21 mouse cellular contexts compared by ENCODE assay signal in the genomic region with DNA sequence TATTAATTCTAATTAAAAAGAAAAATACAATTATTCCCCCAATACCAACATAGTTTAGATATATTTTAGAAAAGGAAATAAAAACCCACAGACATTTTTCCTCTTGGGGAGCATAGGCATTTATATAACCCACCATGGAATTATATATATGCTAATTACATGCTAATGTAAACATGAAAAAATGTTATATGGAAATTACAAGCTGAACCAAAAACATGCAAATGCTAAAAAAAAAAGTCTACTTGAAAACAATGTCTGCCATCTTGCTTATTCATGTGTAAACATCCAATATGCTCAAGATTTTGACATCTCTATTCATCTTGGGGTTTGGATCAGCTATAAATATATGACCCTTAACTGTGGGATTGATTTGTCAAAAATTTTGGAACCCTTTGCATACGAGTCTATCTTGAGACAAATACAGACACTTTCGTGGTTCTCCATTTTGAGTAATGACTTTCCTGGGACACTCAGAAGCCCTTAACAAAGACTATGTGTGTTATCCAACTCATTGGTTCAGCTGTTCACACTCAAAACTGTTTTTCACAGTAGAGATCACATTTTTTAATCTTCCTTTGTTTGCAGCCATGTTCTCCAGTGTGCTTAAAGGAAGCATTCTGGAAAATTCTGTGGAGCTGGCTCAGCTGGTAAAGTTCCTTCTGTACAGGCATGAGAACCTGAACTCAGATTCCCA.
A peak's percentile ranks its signal among the peaks of the same experiment; 100 is the strongest.
DNase-seq lines count a peak whose midpoint lies in the region; ATAC-seq lines count a peak whose summit lies in the region.
"Had no signal": no experiment of that assay in that cellular context is flagged by ENCODE, and none has a peak within 500 bp of the region (broad histone marks: within the 10 kb centered on the region; RNA-seq: fewer than 3 reads in every experiment).

No protein-coding gene starts in this region.

- no peak for DNase-seq in forebrain, embryonic 10.5 days (ENCODE audit: extremely low spot score, low spot score)
- peak; percentile 61 for DNase-seq in midbrain, embryonic 11.5 days (ENCODE audit: low spot score, missing footprints)
- peak; percentile 57 for DNase-seq in forebrain, embryonic 14.5 days (ENCODE audit: low spot score)
- DNase-seq in left cerebral cortex, postnatal 14 days (ENCODE audit: low spot score in 2 of 2), result no peak
- no peak for DNase-seq in layer of hippocampus, postnatal 10 days (ENCODE audit: low spot score in 2 of 2)
- DNase-seq: adrenal gland, postnatal 25 days; cerebellum, adult 11 months; cerebellum, adult 8-10 months; embryo, embryonic 11 days; gastrocnemius, postnatal 36 days; heart, postnatal 36 days; kidney, adult 11 months had no signal

- intact Hi-C loops in left cerebral cortex, postnatal 14 days (cut with DNase I), result no loop called here

- H3K4me1 ChIP-seq in forebrain, embryonic 13.5 days, result no peaks in the 10 kb centered on the region
- H3K4me1 ChIP-seq in forebrain, embryonic 10.5 days, result no peaks in the 10 kb centered on the region
- no peaks in the 10 kb centered on the region for H3K4me1 ChIP-seq in midbrain, embryonic 11.5 days (ENCODE audit: control insufficient read depth, insufficient read depth, low read length)
- H3K4me1 ChIP-seq in midbrain, embryonic 16.5 days (ENCODE audit: control insufficient read depth, insufficient read depth, low read length), result no peaks in the 10 kb centered on the region
- H3K4me1 ChIP-seq in forebrain, embryonic 14.5 days (ENCODE audit: control insufficient read depth, insufficient read depth, low read length), result no peaks in the 10 kb centered on the region
- no peaks in the 10 kb centered on the region for H3K4me1 ChIP-seq in neural tube, embryonic 14.5 days (ENCODE audit: control insufficient read depth, insufficient read depth, low read length)
- H3K4me1 ChIP-seq: embryonic facial prominence, embryonic 15.5 days; heart, embryonic 13.5 days had no signal

- ATAC-seq in forebrain, embryonic 13.5 days, result peak; percentile 51; the same call in 1 of the 2 replicates
- no peak for ATAC-seq in midbrain, embryonic 11.5 days (ENCODE audit: low FRiP score)
- no peak for ATAC-seq in midbrain, embryonic 16.5 days
- ATAC-seq in forebrain, embryonic 14.5 days, result peak; percentile 40; the same call in 1 of the 2 replicates
- ATAC-seq in neural tube, embryonic 14.5 days (ENCODE audit: low read depth), result no peak
- ATAC-seq: activated CD4-positive, CD25-positive, alpha-beta regulatory T cell, adult 4 months; hindbrain, postnatal 0 days; Patski had no signal

- no peak overlapping the region for H3K4me3 ChIP-seq in forebrain, embryonic 13.5 days
- no peak overlapping the region for H3K4me3 ChIP-seq in forebrain, embryonic 10.5 days
- no peak overlapping the region for H3K4me3 ChIP-seq in midbrain, embryonic 11.5 days (ENCODE audit: low read depth, low read length)
- H3K4me3 ChIP-seq in midbrain, embryonic 16.5 days (ENCODE audit: low read depth, low read length), result no peak overlapping the region
- no peak overlapping the region for H3K4me3 ChIP-seq in forebrain, embryonic 14.5 days (ENCODE audit: low read depth, low read length)
- no peak overlapping the region for H3K4me3 ChIP-seq in neural tube, embryonic 14.5 days (ENCODE audit: low read depth, low read length)
- H3K4me3 ChIP-seq: embryonic facial prominence, embryonic 15.5 days; erythroblast, embryonic 14.5 days; heart, embryonic 13.5 days had no signal

- peak overlapping the region; percentile 35; the same call in 1 of the 2 replicates for H3K27ac ChIP-seq in forebrain, embryonic 13.5 days
- no peak overlapping the region for H3K27ac ChIP-seq in forebrain, embryonic 10.5 days
- no peak overlapping the region for H3K27ac ChIP-seq in midbrain, embryonic 11.5 days (ENCODE audit: low read depth, low read length)
- H3K27ac ChIP-seq in midbrain, embryonic 16.5 days (ENCODE audit: low read length), result no peak overlapping the region
- H3K27ac ChIP-seq in forebrain, embryonic 14.5 days (ENCODE audit: low read depth, low read length), result peak overlapping the region; percentile 52
- peak overlapping the region; percentile 40 for H3K27ac ChIP-seq in neural tube, embryonic 14.5 days (ENCODE audit: low read depth, low read length)
- H3K27ac ChIP-seq: embryonic facial prominence, embryonic 15.5 days; heart, embryonic 13.5 days; hindbrain, postnatal 0 days had no signal

- 83% methylated on average over 2 of the region's 2 CpGs for WGBS in forebrain, embryonic 13.5 days
- 99% methylated on average over 2 of the region's 2 CpGs for WGBS in forebrain, embryonic 10.5 days
- 89% methylated on average over 2 of the region's 2 CpGs for WGBS in midbrain, embryonic 11.5 days
- WGBS in midbrain, embryonic 16.5 days, result 82% methylated on average over 2 of the region's 2 CpGs
- 67% methylated on average over 2 of the region's 2 CpGs for WGBS in forebrain, embryonic 14.5 days
- WGBS in neural tube, embryonic 14.5 days, result 51% methylated on average over 2 of the region's 2 CpGs

- no peaks in the 10 kb centered on the region for H3K9me3 ChIP-seq in forebrain, embryonic 13.5 days (replicated peaks)
- H3K9me3 ChIP-seq in forebrain, embryonic 10.5 days, result no peaks in the 10 kb centered on the region
- no peaks in the 10 kb centered on the region for H3K9me3 ChIP-seq in midbrain, embryonic 11.5 days (ENCODE audit: control insufficient read depth, low read length)
- no peaks in the 10 kb centered on the region for H3K9me3 ChIP-seq in midbrain, embryonic 16.5 days (replicated peaks; ENCODE audit: control insufficient read depth, low read length, poor library complexity, severe bottlenecking)
- H3K9me3 ChIP-seq in forebrain, embryonic 14.5 days (replicated peaks; ENCODE audit: control insufficient read depth, low read length), result no peaks in the 10 kb centered on the region
- H3K9me3 ChIP-seq in neural tube, embryonic 14.5 days (ENCODE audit: control insufficient read depth, low read length), result no peaks in the 10 kb centered on the region
- H3K9me3 ChIP-seq: embryonic facial prominence, embryonic 15.5 days; heart, embryonic 13.5 days had no signal

- H3K36me3 ChIP-seq in forebrain, embryonic 13.5 days (ENCODE audit: poor library complexity, severe bottlenecking), result peaks cover 4% of the 10 kb centered on the region; the same call in 1 of the 2 replicates
- H3K36me3 ChIP-seq in forebrain, embryonic 10.5 days (replicated peaks), result peaks cover 4% of the 10 kb centered on the region
- no peaks in the 10 kb centered on the region for H3K36me3 ChIP-seq in midbrain, embryonic 11.5 days (ENCODE audit: control insufficient read depth, insufficient read depth, low read length)
- no peaks in the 10 kb centered on the region for H3K36me3 ChIP-seq in midbrain, embryonic 16.5 days (ENCODE audit: control insufficient read depth, insufficient read depth, low read length)
- H3K36me3 ChIP-seq in forebrain, embryonic 14.5 days (ENCODE audit: control insufficient read depth, insufficient read depth, low read length), result no peaks in the 10 kb centered on the region
- H3K36me3 ChIP-seq in neural tube, embryonic 14.5 days (ENCODE audit: control insufficient read depth, insufficient read depth, low read length), result no peaks in the 10 kb centered on the region

- no peak overlapping the region for H3K9ac ChIP-seq in forebrain, embryonic 13.5 days
- no peak overlapping the region for H3K9ac ChIP-seq in midbrain, embryonic 11.5 days (ENCODE audit: low read length)
- H3K9ac ChIP-seq in midbrain, embryonic 16.5 days (ENCODE audit: low read depth, low read length), result no peak overlapping the region
- no peak overlapping the region for H3K9ac ChIP-seq in forebrain, embryonic 14.5 days (ENCODE audit: low read length)
- no peak overlapping the region for H3K9ac ChIP-seq in neural tube, embryonic 14.5 days (replicated peaks; ENCODE audit: low read depth, low read length)
- H3K9ac ChIP-seq: embryonic facial prominence, embryonic 15.5 days; heart, embryonic 13.5 days had no signal

- no peaks in the 10 kb centered on the region for H3K27me3 ChIP-seq in forebrain, embryonic 13.5 days
- H3K27me3 ChIP-seq in forebrain, embryonic 10.5 days (ENCODE audit: poor library complexity, severe bottlenecking), result no peaks in the 10 kb centered on the region
- H3K27me3 ChIP-seq in midbrain, embryonic 11.5 days (ENCODE audit: control insufficient read depth, insufficient read depth, low read length), result no peaks in the 10 kb centered on the region
- no peaks in the 10 kb centered on the region for H3K27me3 ChIP-seq in midbrain, embryonic 16.5 days (ENCODE audit: control insufficient read depth, insufficient read depth, low read depth, low read length)
- no peaks in the 10 kb centered on the region for H3K27me3 ChIP-seq in forebrain, embryonic 14.5 days (replicated peaks; ENCODE audit: control insufficient read depth, insufficient read depth, low read length)
- H3K27me3 ChIP-seq in neural tube, embryonic 14.5 days (ENCODE audit: control insufficient read depth, insufficient read depth, low read length), result no peaks in the 10 kb centered on the region
- H3K27me3 ChIP-seq: embryonic facial prominence, embryonic 15.5 days; heart, embryonic 13.5 days; Patski had no signal

- no peak overlapping the region for H3K4me2 ChIP-seq in forebrain, embryonic 13.5 days
- H3K4me2 ChIP-seq in midbrain, embryonic 11.5 days, result no peak overlapping the region
- H3K4me2 ChIP-seq in midbrain, embryonic 16.5 days (ENCODE audit: low read length), result no peak overlapping the region
- no peak overlapping the region for H3K4me2 ChIP-seq in forebrain, embryonic 14.5 days (ENCODE audit: low read length)
- no peak overlapping the region for H3K4me2 ChIP-seq in neural tube, embryonic 14.5 days (ENCODE audit: low read depth, low read length)
- H3K4me2 ChIP-seq: embryonic facial prominence, embryonic 15.5 days; heart, embryonic 13.5 days had no signal

Comparison
In these comparisons a context has a peak if more than half of its experiments do, and no peak if none do; other contexts are left out.
1. H3K27ac ChIP-seq: peak in forebrain, embryonic 13.5 days (single experiment), forebrain, embryonic 14.5 days (single experiment) and neural tube, embryonic 14.5 days (single experiment); none in forebrain, embryonic 10.5 days (single experiment), midbrain, embryonic 11.5 days (single experiment) and midbrain, embryonic 16.5 days (single experiment).
2. DNase-seq: peak in midbrain, embryonic 11.5 days (single experiment) and forebrain, embryonic 14.5 days (single experiment); none in forebrain, embryonic 10.5 days (single experiment), left cerebral cortex, postnatal 14 days (0 of 2) and layer of hippocampus, postnatal 10 days (0 of 2).
3. ATAC-seq: peak in forebrain, embryonic 13.5 days (single experiment) and forebrain, embryonic 14.5 days (single experiment); none in midbrain, embryonic 11.5 days (single experiment), midbrain, embryonic 16.5 days (single experiment) and neural tube, embryonic 14.5 days (single experiment).